Mouse (Mus musculus) kidney, postnatal 36 days (tissue): ENCODE results near the gene Dock6.

Experiments used
- DNase-seq, 2 experiments: peaks; one replicate each; pipeline ENCODE4 v3.0.0; 2021 to 2022; ENCODE audit warnings: mixed read lengths in 2 of 2

Gene Dock6

DNA sequence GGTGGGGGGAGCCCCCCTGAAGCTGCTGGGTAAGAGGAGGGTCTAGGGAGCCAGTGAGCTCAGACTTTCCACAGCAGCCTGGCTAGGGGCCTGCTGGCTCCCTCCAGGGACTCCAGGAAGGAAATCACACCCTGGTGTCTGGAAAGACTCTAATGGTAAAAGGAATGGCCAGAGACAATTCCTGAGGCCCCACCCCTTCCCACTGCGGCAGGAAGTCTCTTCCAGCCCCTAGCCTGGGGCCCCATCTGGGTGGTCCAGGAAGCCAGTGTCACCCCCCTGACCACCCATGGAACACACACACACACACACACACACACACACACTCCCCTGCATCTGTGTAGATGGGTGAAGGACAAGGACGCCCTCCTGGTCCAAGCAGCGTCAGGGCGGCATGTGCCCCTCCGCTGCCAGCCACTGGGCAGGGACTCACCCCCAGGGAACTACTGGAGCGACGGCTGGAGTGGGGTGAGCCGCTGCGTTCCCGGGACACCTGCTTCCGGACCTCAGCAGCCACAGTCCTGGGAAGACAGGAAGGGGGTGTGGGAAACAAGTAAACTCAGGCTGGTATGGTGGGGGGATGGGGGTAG, 5.6 kb downstream of the Dock6 start:
- peak; percentile 78 to 86 for DNase-seq

- peak; percentile 41 to 81 for DNase-seq
Observed at GRCm38 (mm10) chr9:21845381-21846080, 6.9 kb downstream of the Dock6 start.

DNA sequence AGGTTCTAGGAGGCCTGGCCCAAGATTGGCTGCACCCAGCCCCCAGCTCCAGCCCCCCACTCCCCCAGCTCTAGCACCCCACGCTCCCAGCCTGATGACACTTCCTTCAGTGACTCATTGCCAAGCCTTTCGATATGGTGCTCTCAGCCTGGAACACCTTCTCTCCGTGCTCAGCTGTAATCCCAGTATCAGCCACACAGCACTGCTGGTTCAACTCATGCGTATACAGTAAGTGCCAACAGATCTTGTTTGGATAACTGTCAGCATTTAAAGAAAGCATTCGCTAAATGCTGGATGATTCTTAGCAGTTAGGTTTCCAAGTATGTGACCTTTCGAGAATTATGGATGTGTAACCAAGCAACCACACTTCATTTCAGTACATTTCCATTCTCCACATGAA, 9.3 kb downstream of the Dock6 start:
- no peak for DNase-seq

DNA sequence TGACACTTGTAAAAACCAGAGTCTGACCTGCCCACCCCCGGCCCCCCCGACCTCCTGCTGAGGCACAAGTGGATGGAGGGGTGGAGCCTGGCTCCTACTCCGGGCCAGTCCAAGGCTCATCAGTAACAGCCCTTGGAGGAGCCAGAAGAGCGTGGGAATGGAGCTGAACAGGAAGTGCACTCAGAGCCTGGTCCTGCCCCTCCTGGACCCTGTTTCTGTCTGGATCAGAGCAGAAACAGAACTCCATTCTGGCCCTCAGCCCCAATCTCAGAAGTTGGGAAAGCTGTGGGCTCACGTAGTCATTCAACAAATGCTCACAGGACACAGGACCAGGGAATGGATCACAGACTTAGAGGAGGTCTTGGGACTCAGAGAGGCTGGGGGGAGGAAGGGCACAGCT, 10.0 kb downstream of the Dock6 start:
- DNase-seq = peak; percentile 54 to 67

GRCm38 (mm10) chr9:21841340-21841739, 11.1 kb downstream of the Dock6 start:
- DNase-seq = no peak

GRCm38 (mm10) chr9:21840115-21840787, 12.2 kb downstream of the Dock6 start:
- DNase-seq = peak; percentile 51 to 81

GRCm38 (mm10) chr9:21837690-21838089, 14.7 kb downstream of the Dock6 start:
- DNase-seq = no peak

GRCm38 (mm10) chr9:21835258-21835912, 17.1 kb downstream of the Dock6 start, which contains the start of gene Angptl8:
Gene Angptl8 (plus strand): TSS chr9:21835510.
- DNase-seq = peak; percentile 85 to 89

GRCm38 (mm10) chr9:21831558-21832240, 20.7 kb downstream of the Dock6 start:
- no peak for DNase-seq

- DNase-seq = peak; percentile 81 to 86
Observed at GRCm38 (mm10) chr9:21830936-21831335, 21.5 kb downstream of the Dock6 start.

DNA sequence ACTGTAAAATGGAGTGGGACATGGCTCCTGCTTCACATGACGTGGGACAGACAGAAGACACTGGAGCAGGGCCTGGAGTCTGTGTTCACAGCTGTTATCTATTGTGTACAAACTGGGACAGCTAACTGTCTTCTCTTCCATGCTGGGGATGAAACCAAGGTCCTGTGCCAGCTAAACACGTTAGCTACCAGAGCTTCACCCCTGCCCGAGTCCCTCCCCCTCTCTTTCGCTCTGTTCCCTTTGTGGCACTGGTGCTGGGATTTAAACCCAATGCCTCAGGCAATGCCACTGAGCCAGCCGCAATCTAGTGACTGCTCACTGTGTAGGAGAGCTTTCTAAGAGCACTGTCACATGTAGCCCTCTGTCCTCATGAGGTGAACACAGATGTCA, 22.0 kb downstream of the Dock6 start:
- no peak for DNase-seq

- DNase-seq = no peak
Observed at GRCm38 (mm10) chr9:21829834-21830460, 22.5 kb downstream of the Dock6 start.

GRCm38 (mm10) chr9:21824366-21824765, 28.1 kb downstream of the Dock6 start:
- DNase-seq = no peak

GRCm38 (mm10) chr9:21823957-21824356, 28.5 kb downstream of the Dock6 start:
- no peak for DNase-seq

DNA sequence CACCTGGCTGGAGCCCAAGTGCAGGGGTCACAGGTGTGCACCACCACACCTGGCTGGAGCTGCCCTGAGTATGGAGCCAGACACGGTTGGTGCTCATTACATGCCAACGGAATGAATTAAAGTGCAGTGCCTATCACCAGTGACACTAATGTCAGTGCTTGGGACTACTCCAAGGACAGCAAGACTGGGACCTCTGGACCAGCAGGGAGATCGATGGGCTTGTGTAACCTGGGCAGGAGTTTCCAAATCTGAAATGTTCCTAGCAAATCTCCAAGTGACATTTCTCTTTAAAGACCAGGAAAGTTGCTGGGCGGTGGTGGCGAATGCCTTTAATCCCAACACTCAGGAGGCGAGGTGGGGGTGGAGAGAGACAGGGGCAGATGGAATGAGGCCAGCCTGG, 29.7 kb downstream of the Dock6 start:
- no peak for DNase-seq

DNA sequence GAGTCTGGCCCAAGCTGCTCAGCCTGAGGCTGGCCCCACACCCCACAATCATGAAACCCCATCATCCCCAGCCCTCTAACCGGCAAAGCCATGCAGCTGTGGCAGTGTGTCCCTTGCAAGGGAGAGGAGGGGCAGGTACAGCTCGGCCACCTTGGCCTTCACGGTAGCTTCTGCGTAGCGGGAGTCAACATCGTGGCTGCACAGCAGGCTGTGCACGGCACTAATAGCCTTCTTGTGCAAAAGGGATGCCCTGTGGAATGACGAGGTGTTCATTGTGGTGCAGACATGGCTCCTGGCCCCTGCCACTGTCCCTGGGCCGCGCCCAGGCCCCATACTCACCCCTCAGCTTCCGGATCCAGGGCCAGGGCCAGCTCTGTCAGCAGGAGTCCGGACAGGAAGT, 32.3 kb downstream of the Dock6 start:
- DNase-seq = no peak

DNA sequence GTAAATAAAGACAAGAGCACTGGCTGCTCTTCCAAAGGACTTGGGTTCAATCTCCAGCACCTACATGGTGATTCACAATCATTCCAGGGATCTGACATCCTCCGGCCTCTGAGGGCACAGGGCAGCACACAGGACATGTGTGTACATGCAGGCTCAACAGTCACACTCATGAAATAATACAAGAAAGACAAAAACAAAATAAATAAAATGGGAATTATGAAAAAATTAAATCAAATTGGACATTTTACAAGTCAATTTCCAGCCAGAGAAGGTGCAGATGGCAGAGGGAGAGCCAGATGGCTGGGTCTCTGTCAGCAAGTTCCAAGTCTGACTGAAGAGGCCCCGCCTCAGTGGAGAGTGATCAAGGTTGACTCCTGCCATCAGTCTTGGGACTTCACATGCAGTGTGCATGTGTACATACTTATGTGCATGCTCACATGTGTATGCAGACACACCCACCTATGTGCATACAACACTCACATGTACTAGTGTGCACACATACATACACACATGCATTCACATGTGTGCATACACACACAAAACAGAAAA, 33.2 kb downstream of the Dock6 start:
- no peak for DNase-seq

DNA sequence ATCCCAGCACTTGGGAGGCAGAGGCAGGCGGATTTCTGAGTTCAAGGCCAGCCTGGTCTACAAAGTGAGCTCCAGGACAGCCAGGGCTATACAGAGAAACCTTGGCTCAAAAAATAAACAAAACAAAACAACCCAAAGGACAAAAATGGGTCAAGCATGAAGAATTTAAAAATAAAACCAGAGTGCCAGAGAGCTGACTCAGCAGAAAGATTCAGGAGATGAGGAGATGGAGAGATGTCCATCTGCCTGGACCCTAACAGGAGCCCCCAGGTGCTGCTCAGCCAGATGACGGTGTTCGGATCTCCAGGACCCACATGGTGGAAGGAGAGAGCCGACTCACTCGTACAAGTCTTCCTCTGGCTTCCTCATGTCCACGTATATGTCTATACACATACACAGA, 33.9 kb downstream of the Dock6 start:
- DNase-seq = no peak

- DNase-seq = peak in 1 of 2 experiments; percentile 39
Observed at GRCm38 (mm10) chr9:21818125-21818524, 34.3 kb downstream of the Dock6 start.

GRCm38 (mm10) chr9:21816716-21817305, 35.6 kb downstream of the Dock6 start:
- DNase-seq = peak; percentile 28 to 33

- no peak for DNase-seq
Observed at GRCm38 (mm10) chr9:21811170-21811569, 41.3 kb downstream of the Dock6 start.

- peak in 1 of 2 experiments; percentile 32 for DNase-seq
Observed at GRCm38 (mm10) chr9:21808561-21808960, 43.9 kb downstream of the Dock6 start.
